Comparison of ENCODE assay signal across 16 mouse cellular contexts in genomic region chr3:118472215-118472799, GRCm38 (mm10).
"Had no signal": no experiment of that assay in that cellular context is flagged by ENCODE, and none has a peak within 500 bp of the region (broad histone marks: within the 10 kb centered on the region; RNA-seq: fewer than 3 reads in every experiment).

No protein-coding gene starts in this region.

- ATAC-seq: intestine, embryonic 16.5 days; liver, embryonic 12.5 days; midbrain, embryonic 15.5 days had no signal

- H3K4me3 ChIP-seq: kidney, embryonic 15.5 days; liver, embryonic 12.5 days; megakaryocyte, embryonic 14.5 days; midbrain, embryonic 15.5 days had no signal

- H3K27me3 ChIP-seq: kidney, embryonic 15.5 days; liver, embryonic 12.5 days; megakaryocyte, embryonic 14.5 days; midbrain, embryonic 15.5 days had no signal

- DNase-seq: kidney, adult 2 months; kidney, postnatal 14 days; left cerebral cortex, postnatal 4 days; lung, embryonic 14.5 days; lung, postnatal 10 days; lung, postnatal 4 days; retina, postnatal 1 day; right cerebral cortex, postnatal 4 days; spleen, adult 18-20 months; thymus, adult 2 months; thymus, postnatal 25 days had no signal

- H3K36me3 ChIP-seq: kidney, embryonic 15.5 days; liver, embryonic 12.5 days; midbrain, embryonic 15.5 days had no signal

- H3K4me2 ChIP-seq: kidney, embryonic 15.5 days; liver, embryonic 12.5 days; lung, embryonic 14.5 days; midbrain, embryonic 15.5 days had no signal

- H3K9ac ChIP-seq: kidney, embryonic 15.5 days; liver, embryonic 12.5 days; lung, embryonic 14.5 days; midbrain, embryonic 15.5 days had no signal

- H3K27ac ChIP-seq: kidney, embryonic 15.5 days; liver, embryonic 12.5 days; midbrain, embryonic 15.5 days had no signal

- H3K9me3 ChIP-seq: kidney, embryonic 15.5 days; liver, embryonic 12.5 days; midbrain, embryonic 15.5 days had no signal

- H3K4me1 ChIP-seq: kidney, embryonic 15.5 days; liver, embryonic 12.5 days; megakaryocyte, embryonic 14.5 days had no signal
